Mouse (Mus musculus) lung, embryonic 15.5 days (tissue): Measurements from ENCODE around the gene Stom. TPM values are rescaled to one million over a fixed set of nuclear protein-coding genes. Genes with fewer than 3 reads are reported as not detected.

ENCODE experiments used
- ATAC-seq: fragments of 200-750 bp; cut with Nextera tagmentation; 2 replicates; pipeline ENCODE4 v1.8.0; 2017; ENCODE audit warnings: moderate number of reproducible peaks, borderline replicate concordance; ENCODE audit not compliant: low FRiP score, low TSS enrichment; ENCODE audit errors: extremely low read depth
- H3K27ac ChIP-seq: fragments of 300-500 bp; sonication (generic); 2 replicates; pipeline ENCODE4 v1.5.1; 2015; ENCODE audit warnings: moderate library complexity, mild to moderate bottlenecking, inconsistent platforms
- H3K27me3 ChIP-seq: fragments of 300-500 bp; sonication (generic); 2 replicates; pipeline ENCODE4 v1.6.1; 2015; ENCODE audit warnings: inconsistent platforms
- H3K36me3 ChIP-seq: fragments of 300-500 bp; sonication (generic); 2 replicates; pipeline ENCODE4 v1.6.1; 2015; ENCODE audit warnings: inconsistent platforms
- H3K4me1 ChIP-seq: fragments of 300-500 bp; sonication (generic); 2 replicates; pipeline ENCODE4 v1.6.1; 2015; ENCODE audit warnings: inconsistent platforms
- H3K4me2 ChIP-seq: fragments of 300-500 bp; sonication (generic); 2 replicates; pipeline ENCODE4 v1.6.1; 2015; ENCODE audit warnings: inconsistent platforms, mild to moderate bottlenecking, moderate library complexity
- H3K4me3 ChIP-seq: fragments of 300-500 bp; sonication (generic); 2 replicates; pipeline ENCODE4 v1.5.1; 2015; ENCODE audit warnings: mild to moderate bottlenecking, inconsistent platforms
- H3K9ac ChIP-seq: fragments of 300-500 bp; sonication (generic); 2 replicates; pipeline ENCODE4 v1.6.1; 2015; ENCODE audit warnings: inconsistent platforms
- H3K9me3 ChIP-seq: fragments of 300-500 bp; sonication (generic); 2 replicates; pipeline ENCODE4 v1.6.1; 2016; ENCODE audit warnings: inconsistent platforms
- WGBS: fragments of 180-500 bp; shearing (Covaris S2); methylation state at CpG from one replicate; pipeline ENCODE4 v1.1.7; 2015; 5-methylcytosine and 5-hydroxymethylcytosine counted together
- polyA plus RNA-seq: library from polyadenylated mRNA; unstranded; fragments of >200 nt; fragmentation: Nextera tagmentation; extraction: Ambion mirVana; gene quantifications from 2 replicates; pipeline ENCODE4 v1.2.1, GENCODE M21; 2015

Gene Stom
- 50.6 and 53.4 TPM in 2 replicates for polyA plus RNA-seq

DNA sequence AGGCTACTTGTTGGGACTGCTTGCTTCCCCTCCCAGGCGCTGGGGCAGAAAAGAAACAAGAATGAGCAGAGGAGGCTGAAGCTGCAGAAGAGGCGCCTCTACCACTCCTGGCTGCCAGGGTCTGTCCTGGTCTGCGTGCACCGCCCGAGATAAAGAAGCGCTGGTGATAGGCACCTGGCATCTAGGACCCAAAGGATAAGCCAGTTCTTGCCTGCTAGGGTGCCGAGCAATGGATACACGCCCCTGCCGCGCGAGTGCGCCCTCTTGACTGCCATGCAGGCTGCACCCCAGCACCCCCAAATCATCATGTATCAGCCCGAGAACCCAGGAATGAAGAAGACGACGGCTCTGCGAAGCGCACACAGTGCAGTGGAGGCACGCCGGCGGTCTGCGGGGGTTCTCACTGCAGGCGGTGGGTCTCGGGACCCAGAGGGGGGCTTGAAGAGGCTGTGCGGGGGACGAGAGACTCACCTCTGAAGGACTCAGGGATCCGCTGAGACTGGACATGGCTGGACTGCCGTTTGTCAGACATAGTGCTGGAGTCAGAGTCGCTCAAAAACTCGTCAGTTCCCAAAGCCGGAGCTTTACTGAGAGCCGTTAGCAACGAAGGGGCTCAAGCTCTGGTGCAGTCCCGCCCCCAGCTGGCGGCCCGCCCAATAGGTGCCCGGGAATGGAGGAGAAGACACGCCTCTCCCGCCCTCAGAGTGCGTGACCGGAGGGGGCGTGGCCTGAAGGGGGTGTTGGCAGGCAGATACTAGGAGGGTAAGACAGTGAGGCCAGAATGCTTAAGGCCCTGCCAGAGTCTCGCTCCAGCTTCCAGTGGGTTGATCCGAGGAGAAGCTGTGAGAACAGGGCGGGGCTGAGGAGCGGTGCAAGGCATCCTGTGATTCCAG is at the start of gene Stom:
Gene Stom (minus strand): TSS at position 589 of the 893 bp plus-strand sequence.
- ATAC-seq: peak; percentile 99
- H3K36me3 ChIP-seq: no peaks in the 10 kb centered on the region
- whole genome bisulfite sequencing: under 1% methylated on average over 45 of the region's 45 CpGs

GRCm38 (mm10) chr2:35385441-35385871 is 48.7 kb upstream of the Stom start:
- Histone ChIP-seq H3K4me1 (no peaks in the 10 kb centered on the region), H3K36me3 (no peaks in the 10 kb centered on the region), H3K9me3 (no peaks in the 10 kb centered on the region), H3K9ac (no peak overlapping the region), H3K27me3 (no peaks in the 10 kb centered on the region), H3K4me2 (no peak overlapping the region), H3K27ac (no peak overlapping the region), H3K4me3 (no peak overlapping the region)
- 63% methylated on average over 9 of the region's 9 CpGs for WGBS
- no peak for ATAC-seq

More for the DNA sequence above, at the start of gene Stom:
- Histone ChIP-seq H3K4me1 (peaks cover 39% of the 10 kb centered on the region), H3K27ac (peak within 1 kb of the TSS; percentile 90), H3K9me3 (no peaks in the 10 kb centered on the region), H3K9ac (peak within 1 kb of the TSS; percentile 68), H3K4me3 (peak within 1 kb of the TSS; percentile 63), H3K4me2 (peak within 1 kb of the TSS; percentile 93), H3K27me3 (no peaks in the 10 kb centered on the region)

- no peak overlapping the region for H3K4me3 ChIP-seq
- no peak overlapping the region for H3K27ac ChIP-seq
- no peaks in the 10 kb centered on the region for H3K9me3 ChIP-seq
- no peaks in the 10 kb centered on the region for H3K36me3 ChIP-seq
- H3K4me2 ChIP-seq: no peak overlapping the region
- no peaks in the 10 kb centered on the region for H3K27me3 ChIP-seq
- 59% methylated on average over 9 of the region's 9 CpGs for WGBS
- ATAC-seq: no peak
- H3K9ac ChIP-seq: no peak overlapping the region
- H3K4me1 ChIP-seq: 0 out of 2 replicates have a peak, but pooled peaks cover 4% of the 10 kb centered on the region
Measured at GRCm38 (mm10) chr2:35379306-35379705, 42.5 kb upstream of the Stom start.

- Histone ChIP-seq H3K9ac (no peak overlapping the region), H3K27me3 (no peaks in the 10 kb centered on the region), H3K9me3 (no peaks in the 10 kb centered on the region), H3K36me3 (no peaks in the 10 kb centered on the region), H3K4me1 (0 out of 2 replicates have a peak, but pooled peaks cover 4% of the 10 kb centered on the region), H3K4me2 (no peak overlapping the region), H3K4me3 (no peak overlapping the region), H3K27ac (no peak overlapping the region)
- no peak for ATAC-seq
- 8% methylated on average over 6 of the region's 6 CpGs for WGBS
Measured at GRCm38 (mm10) chr2:35377600-35377999, 40.8 kb upstream of the Stom start.

DNA sequence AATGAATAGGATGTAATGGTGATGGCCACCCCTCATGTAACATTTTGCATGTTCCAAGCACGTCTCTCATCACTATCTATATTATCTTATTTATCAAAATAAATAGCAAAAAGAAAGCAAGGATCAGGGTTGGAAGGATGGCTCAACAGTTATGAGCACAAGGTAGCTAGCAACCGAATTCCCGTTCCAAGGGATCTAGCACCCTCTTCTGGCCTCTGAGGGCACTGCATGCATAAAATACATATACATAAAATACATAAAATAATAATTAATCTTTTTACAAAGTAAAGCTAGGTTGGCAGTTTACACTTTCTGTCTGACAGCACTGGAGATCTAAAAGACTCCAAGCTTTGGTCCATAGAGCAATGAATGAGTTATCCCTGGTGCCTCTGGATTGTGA is 36.2 kb upstream of the Stom start:
- H3K27ac ChIP-seq: no peak overlapping the region
- H3K9ac ChIP-seq: no peak overlapping the region
- no peaks in the 10 kb centered on the region for H3K36me3 ChIP-seq
- whole genome bisulfite sequencing: 14% methylated on average over 3 of the region's 3 CpGs
- no peaks in the 10 kb centered on the region for H3K9me3 ChIP-seq
- no peak overlapping the region for H3K4me2 ChIP-seq
- H3K4me1 ChIP-seq: 0 out of 2 replicates have a peak, but pooled peaks cover 4% of the 10 kb centered on the region
- H3K4me3 ChIP-seq: no peak overlapping the region
- no peak for ATAC-seq
- H3K27me3 ChIP-seq: no peaks in the 10 kb centered on the region

DNA sequence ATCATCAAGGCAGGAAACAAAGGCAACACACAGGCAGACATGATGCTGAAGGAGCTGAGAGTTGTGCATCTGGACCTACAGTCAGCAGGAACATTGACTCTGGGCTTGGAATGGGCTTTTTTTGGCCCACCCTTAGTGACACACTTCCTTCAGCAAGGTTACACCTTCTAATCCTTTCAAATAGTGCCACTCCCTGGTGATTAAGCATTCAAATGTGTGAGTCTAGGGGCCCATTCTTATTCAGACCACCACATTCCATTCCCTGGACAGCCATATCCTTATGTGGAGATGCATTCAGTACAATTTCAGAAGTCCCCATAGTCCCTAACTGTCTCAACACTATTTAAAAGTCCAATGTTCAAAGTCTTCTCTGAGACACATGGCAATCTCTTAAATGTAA is 33.9 kb upstream of the Stom start:
- H3K27me3 ChIP-seq: no peaks in the 10 kb centered on the region
- H3K9ac ChIP-seq: no peak overlapping the region
- H3K4me3 ChIP-seq: no peak overlapping the region
- no peak overlapping the region for H3K4me2 ChIP-seq
- ATAC-seq: no peak
- H3K9me3 ChIP-seq: no peaks in the 10 kb centered on the region
- H3K36me3 ChIP-seq: no peaks in the 10 kb centered on the region
- H3K27ac ChIP-seq: no peak overlapping the region
- H3K4me1 ChIP-seq: no peaks in the 10 kb centered on the region

DNA sequence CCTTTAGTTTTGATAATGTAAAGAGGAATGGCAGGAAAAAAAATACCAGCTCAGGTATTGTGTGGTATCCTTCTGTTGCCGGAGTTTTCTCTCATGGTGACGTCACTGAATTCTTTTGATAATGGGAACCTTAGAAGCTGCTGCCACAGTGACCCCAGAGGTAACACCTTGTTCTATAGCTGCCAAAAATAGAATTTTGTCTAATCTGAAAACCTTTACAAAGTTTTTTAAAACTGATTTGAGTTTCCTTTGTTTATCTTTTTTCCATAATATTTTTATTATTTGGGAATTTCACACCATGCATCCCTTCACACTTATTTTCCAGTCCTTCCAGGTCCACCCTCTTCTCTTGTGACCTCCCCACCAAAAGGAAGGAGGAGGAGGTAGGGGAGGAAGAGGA is 30.9 kb upstream of the Stom start, which contains the start of gene 4930568D16Rik:
Gene 4930568D16Rik (minus strand): TSS at position 101 of the 400 bp plus-strand sequence.
- H3K9ac ChIP-seq: no peak within 1 kb of the TSS
- H3K27me3 ChIP-seq: no peaks in the 10 kb centered on the region
- no peaks in the 10 kb centered on the region for H3K4me1 ChIP-seq
- no peak for ATAC-seq
- H3K4me2 ChIP-seq: no peak within 1 kb of the TSS
- H3K27ac ChIP-seq: no peak within 1 kb of the TSS
- no peak within 1 kb of the TSS for H3K4me3 ChIP-seq
- H3K36me3 ChIP-seq: no peaks in the 10 kb centered on the region
- H3K9me3 ChIP-seq: no peaks in the 10 kb centered on the region
- WGBS: 47% methylated on average over 2 of the region's 2 CpGs

- WGBS: 44% methylated on average over 5 of the region's 5 CpGs
- no peak overlapping the region for H3K4me2 ChIP-seq
- no peak; the same call in 1 of the 2 replicates for ATAC-seq
Measured at GRCm38 (mm10) chr2:35349184-35349583, 12.4 kb upstream of the Stom start.

GRCm38 (mm10) chr2:35345984-35346383 is 9.2 kb upstream of the Stom start:
- ATAC-seq: no peak

More at GRCm38 (mm10) chr2:35349184-35349583, 12.4 kb upstream of the Stom start:
- Histone ChIP-seq H3K36me3 (no peaks in the 10 kb centered on the region), H3K27ac (no peak overlapping the region), H3K9ac (no peak overlapping the region), H3K4me1 (no peaks in the 10 kb centered on the region), H3K27me3 (no peaks in the 10 kb centered on the region), H3K4me3 (no peak overlapping the region), H3K9me3 (no peaks in the 10 kb centered on the region)

GRCm38 (mm10) chr2:35342605-35343004 is 5.8 kb upstream of the Stom start:
- H3K4me3 ChIP-seq: no peak overlapping the region
- no peak overlapping the region for H3K27ac ChIP-seq
- peaks cover 11% of the 10 kb centered on the region for H3K4me1 ChIP-seq
- H3K4me2 ChIP-seq: no peak overlapping the region
- no peaks in the 10 kb centered on the region for H3K36me3 ChIP-seq
- ATAC-seq: no peak
- 71% methylated on average over 3 of the region's 3 CpGs for WGBS
- no peak overlapping the region for H3K9ac ChIP-seq
- H3K9me3 ChIP-seq: no peaks in the 10 kb centered on the region
- no peaks in the 10 kb centered on the region for H3K27me3 ChIP-seq

More at GRCm38 (mm10) chr2:35345984-35346383, 9.2 kb upstream of the Stom start:
- WGBS: 58% methylated on average over 2 of the region's 2 CpGs
- no peaks in the 10 kb centered on the region for H3K9me3 ChIP-seq
- H3K4me1 ChIP-seq: no peaks in the 10 kb centered on the region
- H3K36me3 ChIP-seq: no peaks in the 10 kb centered on the region
- no peak overlapping the region for H3K9ac ChIP-seq
- H3K27me3 ChIP-seq: no peaks in the 10 kb centered on the region
- no peak overlapping the region for H3K4me2 ChIP-seq
- H3K27ac ChIP-seq: no peak overlapping the region
- no peak overlapping the region for H3K4me3 ChIP-seq

DNA sequence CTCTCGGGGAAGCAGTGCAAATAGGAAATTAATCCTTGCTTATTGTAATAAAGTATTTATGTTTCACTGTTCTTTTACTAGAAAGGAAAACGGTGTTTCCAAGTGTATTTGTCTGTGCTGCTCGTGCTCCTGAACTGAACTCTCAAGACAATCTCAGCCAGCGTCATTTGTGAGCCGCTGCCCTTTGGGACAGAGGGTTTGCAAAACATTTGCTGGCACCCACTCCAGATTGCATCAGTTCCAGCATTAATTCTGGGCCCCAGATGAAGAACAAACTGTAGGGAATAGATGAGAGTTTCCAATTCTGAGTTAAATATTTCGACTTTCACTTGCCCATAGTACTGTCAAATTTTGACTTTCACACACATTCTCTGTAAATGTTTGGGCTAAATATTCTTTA is 1.9 kb upstream of the Stom start:
- Histone ChIP-seq H3K9ac (no peak overlapping the region), H3K27me3 (no peaks in the 10 kb centered on the region), H3K4me1 (peaks cover 29% of the 10 kb centered on the region), H3K9me3 (no peaks in the 10 kb centered on the region), H3K4me2 (no peak overlapping the region), H3K27ac (0 out of 2 replicates have a peak overlapping the region, but pooled peaks have one; percentile 0), H3K4me3 (no peak overlapping the region), H3K36me3 (no peaks in the 10 kb centered on the region)
- WGBS: 53% methylated on average over 6 of the region's 6 CpGs
- no peak for ATAC-seq

- Histone ChIP-seq H3K27ac (0 out of 2 replicates have a peak overlapping the region, but pooled peaks have one; percentile 0), H3K9ac (no peak overlapping the region), H3K27me3 (no peaks in the 10 kb centered on the region), H3K4me2 (no peak overlapping the region), H3K36me3 (no peaks in the 10 kb centered on the region), H3K4me1 (peaks cover 29% of the 10 kb centered on the region), H3K4me3 (no peak overlapping the region), H3K9me3 (no peaks in the 10 kb centered on the region)
- 79% methylated on average over 1 of the region's 1 CpGs for WGBS
- ATAC-seq: no peak
Measured at GRCm38 (mm10) chr2:35338036-35338435, 1.3 kb upstream of the Stom start.
